Mouse (Mus musculus) erythroblast, embryonic 14.5 days (primary cell): Measurements from ENCODE around the gene Man1c1.

ENCODE experiments used
- GATA1 ChIP-seq: IDR thresholded peaks from 2 replicates; pipeline ENCODE4 v1.6.1; 2012; ENCODE audit warnings: low read length, inconsistent platforms, mixed read lengths
- TAL1 ChIP-seq: IDR thresholded peaks from 3 replicates; pipeline ENCODE4 v1.6.1; 2012; ENCODE audit warnings: low read length, inconsistent platforms, mixed read lengths

GRCm38 (mm10) chr4:134600060-134600459 lies 104.0 kb downstream of the Man1c1 start:
- TF ChIP-seq GATA1 (no peak), TAL1 (no peak)
